Mouse (Mus musculus): ENCODE data around the gene 4930539E08Rik. TPM values are rescaled to one million over a fixed set of nuclear protein-coding genes. Genes with fewer than 3 reads are reported as not detected.

The 4930539E08Rik gene
- 10 to 100 TPM in 1 of 2 experiments, 1 to 10 TPM in 1; 9.4 to 11.2 TPM for total RNA-seq (2021)
- long read RNA-seq, experiment 1, full-length matches to known transcripts = 2 of 24 reads
- long read RNA-seq, experiment 1, partial matches to known transcripts = 1 of 24 reads
- long read RNA-seq, experiment 1, other reads (novel, unspliced or antisense) = 21 of 24 reads
- long read RNA-seq, experiment 2, partial matches to known transcripts = 14 of 22 reads
- long read RNA-seq, experiment 2, other reads (novel, unspliced or antisense) = 8 of 22 reads

- no peak for DNase-seq (ENCODE audit: extremely low spot score in 1 of 2, low spot score in 2 of 2)
- Histone ChIP-seq H3K4me3 (no peak within 1 kb of the TSS), H3K27ac (no peak within 1 kb of the TSS)
- TF ChIP-seq CTCF (IDR thresholded peaks at IDR 0.05) = no peak
- intact Hi-C loops (cut with DNase I) = no loop called here
Observed at GRCm38 (mm10) chr17:28915060-28915628, at the start of gene 4930539E08Rik. Gene 4930539E08Rik (minus strand): TSS chr17:28915324.

- no peak for DNase-seq (ENCODE audit: extremely low spot score in 1 of 2, low spot score in 2 of 2)
- intact Hi-C loops (cut with DNase I) = no loop called here
- TF ChIP-seq CTCF (IDR thresholded peaks at IDR 0.05) = no peak
- H3K27ac ChIP-seq = no peak overlapping the region
- H3K4me3 ChIP-seq = no peak overlapping the region
Observed at GRCm38 (mm10) chr17:28961596-28961995, 46.5 kb upstream of the 4930539E08Rik start.

GRCm38 (mm10) chr17:28960597-28960996, 45.5 kb upstream of the 4930539E08Rik start:
- DNase-seq (ENCODE audit: extremely low spot score in 1 of 2, low spot score in 2 of 2) = no peak
- TF ChIP-seq CTCF (IDR thresholded peaks at IDR 0.05) = peak; percentile 18
- intact Hi-C loops (cut with DNase I) = no loop called here
- Histone ChIP-seq H3K27ac (no peak overlapping the region), H3K4me3 (no peak overlapping the region)

DNA sequence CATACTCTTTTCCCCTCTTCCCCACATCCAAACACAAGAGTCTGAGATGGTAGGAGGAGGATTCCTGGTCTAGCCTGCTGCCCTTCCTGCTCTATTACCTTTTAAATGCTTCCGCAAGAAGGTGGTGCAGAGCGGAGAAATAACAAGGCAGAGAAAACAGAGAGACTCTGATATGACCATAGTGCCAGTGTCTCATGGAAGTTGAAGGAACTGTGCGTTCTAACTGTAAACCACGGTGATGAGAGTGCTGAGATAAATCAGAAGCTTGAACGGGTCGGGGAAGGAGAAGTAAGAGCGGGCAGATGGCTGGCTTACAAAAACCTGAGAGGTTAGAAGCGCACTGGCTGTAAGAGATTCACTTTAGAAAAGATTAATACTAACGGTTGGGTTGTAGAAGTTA, 39.3 kb upstream of the 4930539E08Rik start:
- intact Hi-C loops (cut with DNase I) = no loop called here
- no peak overlapping the region; the same call in 1 of the 2 replicates for H3K27ac ChIP-seq
- DNase-seq (ENCODE audit: extremely low spot score in 1 of 2, low spot score in 2 of 2) = no peak
- no peak overlapping the region for H3K4me3 ChIP-seq
- TF ChIP-seq CTCF (IDR thresholded peaks at IDR 0.05) = no peak

DNA sequence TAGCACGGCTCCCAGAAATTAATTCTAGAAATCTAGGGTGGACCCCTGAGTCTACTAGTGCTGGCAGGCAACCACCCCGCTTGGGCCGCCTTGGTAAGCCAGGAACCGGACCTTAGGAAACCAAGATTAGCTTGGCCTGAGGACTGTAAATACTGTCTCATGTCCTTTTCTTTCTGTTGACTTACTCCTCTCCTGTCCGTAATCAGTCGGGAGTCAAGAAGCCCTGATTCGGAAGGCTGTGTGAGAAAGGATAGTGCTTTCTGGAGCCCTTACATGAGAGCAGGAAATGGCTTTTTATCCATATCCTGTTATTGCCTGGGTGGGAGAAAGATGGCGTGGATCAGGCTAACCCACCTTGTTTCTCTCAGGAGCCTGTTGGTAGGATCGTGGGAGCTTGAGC, 38.1 kb upstream of the 4930539E08Rik start:
- H3K4me3 ChIP-seq = peak overlapping the region; percentile 83
- TF ChIP-seq CTCF (IDR thresholded peaks at IDR 0.05) = no peak
- no peak for DNase-seq (ENCODE audit: extremely low spot score in 1 of 2, low spot score in 2 of 2)
- H3K27ac ChIP-seq = peak overlapping the region; percentile 98
- intact Hi-C loops (cut with DNase I) = no loop called here

DNA sequence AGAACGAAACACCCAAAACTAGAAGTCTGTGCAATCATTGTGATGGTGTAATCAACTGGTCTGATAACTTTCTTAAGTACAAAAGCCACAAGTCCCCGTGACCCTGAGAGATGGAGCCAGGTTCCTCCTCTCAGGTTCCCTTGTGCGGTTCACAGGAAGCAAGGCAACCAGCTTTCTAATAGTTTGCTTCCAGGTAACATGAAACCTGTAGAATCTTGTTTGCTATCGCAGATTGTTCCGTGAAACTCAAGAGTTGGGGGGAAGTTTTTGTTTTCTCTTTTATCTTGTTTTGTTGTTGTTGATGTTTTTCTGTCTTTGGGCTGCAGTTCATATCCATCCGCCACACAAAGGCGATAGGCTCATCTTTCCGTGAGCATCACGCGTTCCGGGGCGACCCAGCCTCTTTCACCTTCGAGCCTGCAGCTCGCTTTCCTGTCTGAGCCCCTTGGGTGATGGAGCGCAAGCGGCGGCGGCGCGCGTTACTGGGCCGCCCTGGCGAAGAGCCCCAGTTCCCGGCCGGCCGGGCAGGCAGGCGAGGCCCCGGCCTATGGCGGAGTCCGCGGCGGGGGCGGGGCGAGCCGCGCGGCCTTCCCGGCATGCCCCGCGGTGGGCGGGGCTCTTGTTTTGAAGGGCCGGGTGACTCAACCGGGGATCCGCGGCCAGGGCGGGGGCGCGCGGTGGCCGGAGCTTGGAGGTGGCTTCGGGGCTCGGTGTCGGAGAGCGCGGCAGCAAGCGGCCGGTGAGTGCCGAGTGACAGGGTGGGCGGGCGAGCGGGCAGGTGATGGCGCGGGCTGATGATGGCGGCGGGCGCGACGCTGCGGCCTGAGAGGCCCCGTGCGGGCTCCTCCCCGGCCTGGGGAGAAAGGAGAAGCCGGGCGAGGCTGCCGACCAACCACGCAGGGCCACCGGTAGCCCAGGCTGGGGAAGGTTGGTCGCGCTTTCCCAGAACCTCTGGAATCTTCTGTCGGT, 37.0 kb upstream of the 4930539E08Rik start, which contains the start of gene Kctd20:
Gene Kctd20, plus strand, starts transcription at position 120 of the 969 bp plus-strand sequence.
- intact Hi-C loops (cut with DNase I) = loop anchor here (1.0 kb wide), 1 partner anchor 55 kb away; the partner anchor contains the start of gene Stk38
- no peak; the same call in 1 of the 2 replicates for TF ChIP-seq CTCF (IDR thresholded peaks at IDR 0.05)
- Histone ChIP-seq H3K27ac (peak within 1 kb of the TSS; percentile 98), H3K4me3 (peak within 1 kb of the TSS; percentile 83)
- DNase-seq (ENCODE audit: extremely low spot score in 1 of 2, low spot score in 2 of 2) = peak; percentile 90 to 92

- H3K27ac ChIP-seq = no peak overlapping the region
- no peak overlapping the region for H3K4me3 ChIP-seq
- TF ChIP-seq CTCF (IDR thresholded peaks at IDR 0.05) = no peak
- DNase-seq (ENCODE audit: extremely low spot score in 1 of 2, low spot score in 2 of 2) = no peak
- intact Hi-C loops (cut with DNase I) = no loop called here
Observed at GRCm38 (mm10) chr17:28950751-28951150, 35.6 kb upstream of the 4930539E08Rik start.

DNA sequence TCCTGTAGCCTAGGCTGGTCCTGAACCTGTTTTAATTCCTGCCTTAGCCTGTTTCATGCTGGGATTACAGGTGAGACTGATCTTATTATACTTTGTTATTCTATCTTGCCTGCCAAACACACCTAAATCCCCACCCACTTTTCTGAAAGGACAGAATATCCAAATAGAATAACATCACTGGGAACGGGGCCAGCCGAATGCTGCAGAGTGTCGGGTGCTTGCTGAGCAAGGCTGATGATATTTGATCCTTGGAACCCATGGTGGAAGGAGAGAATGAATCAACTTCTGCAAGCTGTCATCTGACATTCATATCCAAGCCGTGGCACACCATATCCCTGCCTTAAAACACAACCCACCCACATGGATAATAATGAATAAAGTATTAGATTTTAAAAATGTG, 33.5 kb upstream of the 4930539E08Rik start:
- Histone ChIP-seq H3K4me3 (no peak overlapping the region), H3K27ac (no peak overlapping the region)
- TF ChIP-seq CTCF (IDR thresholded peaks at IDR 0.05) = no peak
- no peak for DNase-seq (ENCODE audit: extremely low spot score in 1 of 2, low spot score in 2 of 2)
- intact Hi-C loops (cut with DNase I) = no loop called here

DNA sequence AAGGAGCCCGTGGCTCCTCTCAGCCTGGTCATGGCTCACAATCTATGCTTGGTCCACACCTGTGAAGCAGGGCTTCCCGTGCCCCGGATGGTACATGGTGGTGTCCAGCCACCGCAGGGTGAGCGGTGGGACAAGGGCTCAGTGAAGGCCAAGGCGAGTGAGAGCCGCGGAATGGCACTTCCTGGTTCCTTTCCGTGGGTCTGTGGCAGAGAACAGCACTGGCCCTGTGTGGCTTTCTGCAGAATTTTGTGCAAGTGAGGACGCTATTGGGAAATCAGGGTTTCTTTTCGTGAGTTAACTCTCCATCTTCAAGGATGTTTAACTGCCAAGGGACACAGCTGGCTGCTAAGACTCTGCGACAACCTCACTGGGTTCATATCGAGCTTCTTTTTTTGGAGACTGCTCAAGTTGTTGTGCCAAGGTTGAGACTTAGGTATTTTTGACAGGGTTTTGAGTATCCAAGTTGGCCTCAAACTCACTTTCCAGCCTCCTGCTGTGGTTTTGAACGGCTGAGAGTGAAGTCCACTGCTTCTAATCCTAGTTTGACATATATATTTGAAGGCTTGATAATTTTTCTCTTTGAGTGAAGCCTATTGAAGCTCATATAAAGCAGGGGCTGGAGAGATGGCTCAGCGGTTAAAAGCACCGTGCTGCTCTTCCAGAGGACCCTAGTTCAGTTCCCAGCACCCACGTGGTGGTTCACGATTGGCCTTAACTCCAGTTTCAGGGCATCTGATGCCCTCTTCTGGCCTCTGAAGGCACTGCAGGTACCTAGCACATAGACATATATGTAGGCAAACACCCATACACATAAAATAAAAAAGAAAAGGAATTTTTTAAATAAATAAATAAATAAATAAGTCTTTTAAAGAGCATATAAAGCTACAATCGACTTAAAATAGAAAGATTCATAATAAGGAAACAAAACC, 32.2 kb upstream of the 4930539E08Rik start:
- no peak for DNase-seq (ENCODE audit: extremely low spot score in 1 of 2, low spot score in 2 of 2)
- intact Hi-C loops (cut with DNase I) = no loop called here
- H3K27ac ChIP-seq = no peak overlapping the region
- TF ChIP-seq CTCF (IDR thresholded peaks at IDR 0.05) = peak; percentile 13
- H3K4me3 ChIP-seq = no peak overlapping the region

DNA sequence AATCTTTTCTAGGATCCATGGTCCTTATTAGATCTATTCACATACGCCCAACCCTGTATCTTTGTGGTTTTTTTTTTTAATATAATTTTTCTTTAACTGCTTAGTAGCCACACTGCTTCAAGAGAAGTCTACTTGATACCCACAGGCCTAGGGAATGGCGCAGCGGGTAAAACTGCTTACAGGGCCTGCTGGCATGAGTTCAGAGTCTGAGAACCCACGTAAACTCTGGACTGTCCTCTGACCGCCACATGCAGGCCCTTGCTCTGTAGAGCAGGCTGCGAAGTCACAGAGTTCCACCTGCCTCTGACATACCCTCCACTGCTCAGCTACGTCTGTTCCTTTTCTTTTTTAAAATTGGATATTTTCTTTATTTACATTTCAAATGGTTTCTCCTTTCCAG, 29.4 kb upstream of the 4930539E08Rik start:
- DNase-seq (ENCODE audit: extremely low spot score in 1 of 2, low spot score in 2 of 2) = no peak
- H3K27ac ChIP-seq = no peak overlapping the region
- TF ChIP-seq CTCF (IDR thresholded peaks at IDR 0.05) = no peak
- intact Hi-C loops (cut with DNase I) = no loop called here
- no peak overlapping the region for H3K4me3 ChIP-seq

GRCm38 (mm10) chr17:28943740-28944139, 28.6 kb upstream of the 4930539E08Rik start, which contains the start of gene Pxt1:
Gene Pxt1 (minus strand): TSS chr17:28943840.
- no peak for TF ChIP-seq CTCF (IDR thresholded peaks at IDR 0.05)
- no peak for DNase-seq (ENCODE audit: extremely low spot score in 1 of 2, low spot score in 2 of 2)
- no peak within 1 kb of the TSS for H3K4me3 ChIP-seq
- intact Hi-C loops (cut with DNase I) = no loop called here
- no peak within 1 kb of the TSS for H3K27ac ChIP-seq

Data from left cerebral cortex, adult 2 months (tissue).